Mouse (Mus musculus) myocyte (in vitro differentiated cells): ENCODE measurements around the gene Wtip. TPM values are rescaled to one million over a fixed set of nuclear protein-coding genes. Genes with fewer than 3 reads are reported as not detected.
"Not testable (repeated sequence)": the region's sequence is repeated elsewhere in the genome, so short reads cannot be mapped to it uniquely, and the experiment has no call there.

Experiments used
- H3K27me3 ChIP-seq: one replicate; pipeline ENCODE4 v1.6.1; 2011; ENCODE audit not compliant: control insufficient read depth, insufficient read depth, insufficient read length
- H3K36me3 ChIP-seq: one replicate; pipeline ENCODE4 v1.6.1; 2011; ENCODE audit not compliant: control insufficient read depth, insufficient read depth
- H3K4me2 ChIP-seq: one replicate; pipeline ENCODE4 v1.6.1; 2011; ENCODE audit warnings: low read depth, control low read depth
- H3K4me3 ChIP-seq: one replicate; pipeline ENCODE4 v1.5.1; 2011; ENCODE audit warnings: mild to moderate bottlenecking, control low read depth, moderate library complexity
- H3K79me2 ChIP-seq: one replicate; pipeline ENCODE4 v1.6.1; 2011; ENCODE audit not compliant: control insufficient read depth, insufficient read depth
- H3ac ChIP-seq: one replicate; pipeline ENCODE4 v1.6.1; 2011; ENCODE audit not compliant: control insufficient read depth, insufficient read length
- CEBPB ChIP-seq: IDR thresholded peaks from 2 replicates; pipeline ENCODE4 v1.6.1; 2011; ENCODE audit warnings: mild to moderate bottlenecking, moderate library complexity; ENCODE audit not compliant: poor library complexity, insufficient read depth, severe bottlenecking
- E2F4 ChIP-seq: IDR thresholded peaks from one replicate; pipeline ENCODE4 v1.6.1; 2011; ENCODE audit warnings: mild to moderate bottlenecking, control low read depth, moderate library complexity; ENCODE audit not compliant: insufficient read depth
- MAX ChIP-seq: IDR thresholded peaks from one replicate; pipeline ENCODE4 v1.6.1; 2011; ENCODE audit warnings: low read depth, mild to moderate bottlenecking, control low read depth
- MYOD1 ChIP-seq, 3 experiments: IDR thresholded peaks; one replicate each; pipeline ENCODE4 v1.6.1; 2011; ENCODE audit warnings: control low read depth in 2 of 3, low read depth in 2 of 3, mild to moderate bottlenecking in 2 of 3, moderate library complexity in 1 of 3; ENCODE audit not compliant: insufficient read length in 2 of 3, control insufficient read depth in 1 of 3
- MYOG ChIP-seq, 3 experiments: IDR thresholded peaks; one replicate each; pipeline ENCODE4 v1.6.1; 2011; ENCODE audit warnings: control low read depth in 2 of 3, low read depth in 2 of 3, mild to moderate bottlenecking in 2 of 3; ENCODE audit not compliant: insufficient read length in 2 of 3, control insufficient read depth in 1 of 3, insufficient read depth in 1 of 3
- POLR2A ChIP-seq: IDR thresholded peaks from one replicate; pipeline ENCODE4 v1.6.1; 2011; ENCODE audit warnings: low read depth, mild to moderate bottlenecking, control low read depth, moderate library complexity; ENCODE audit not compliant: insufficient read length
- POLR2AphosphoS2 ChIP-seq: IDR thresholded peaks from one replicate; pipeline ENCODE4 v1.6.1; 2011; ENCODE audit warnings: low read depth, control low read depth; ENCODE audit not compliant: insufficient read length
- REST ChIP-seq: IDR thresholded peaks from one replicate; pipeline ENCODE4 v1.6.1; 2011; ENCODE audit warnings: mild to moderate bottlenecking, control low read depth, moderate library complexity; ENCODE audit not compliant: insufficient read depth, insufficient read length
- SRF ChIP-seq: IDR thresholded peaks from one replicate; pipeline ENCODE4 v1.6.1; 2011; ENCODE audit warnings: low read depth; ENCODE audit not compliant: control insufficient read depth, insufficient read length
- TCF12 ChIP-seq: IDR thresholded peaks from one replicate; pipeline ENCODE4 v1.6.1; 2011; ENCODE audit warnings: mild to moderate bottlenecking, control low read depth; ENCODE audit not compliant: poor library complexity, insufficient read depth, severe bottlenecking
- TCF3 ChIP-seq: IDR thresholded peaks from one replicate; pipeline ENCODE4 v1.6.1; 2011; ENCODE audit warnings: low read depth, control low read depth; ENCODE audit not compliant: insufficient read length
- USF1 ChIP-seq: IDR thresholded peaks from one replicate; pipeline ENCODE4 v1.6.1; 2011; ENCODE audit warnings: low read depth, mild to moderate bottlenecking, control low read depth, moderate library complexity
- polyA plus RNA-seq: library from polyadenylated mRNA; unstranded; fragments of >200 nt; fragmentation: generic; extraction: Trizol; gene quantifications from one replicate; pipeline ENCODE4 v1.2.1, GENCODE M21; 2012; ENCODE audit warnings: missing spikeins

The Wtip gene
- polyA plus RNA-seq, 1 experiment, result 22.1 TPM

- H3ac ChIP-seq, result no peak overlapping the region
- no peaks in the 10 kb centered on the region for H3K79me2 ChIP-seq
- no peak for TF ChIP-seq MAX
- no peak for TF ChIP-seq CEBPB
- no peak for TF ChIP-seq REST
- no peak for TF ChIP-seq POLR2AphosphoS2
- no peak for TF ChIP-seq POLR2A
- no peak for TF ChIP-seq USF1
- no peak for TF ChIP-seq TCF12
- H3K4me3 ChIP-seq, result no peak overlapping the region
- H3K27me3 ChIP-seq, result no peaks in the 10 kb centered on the region
- H3K36me3 ChIP-seq, result no peaks in the 10 kb centered on the region
- H3K4me2 ChIP-seq, result no peak overlapping the region
Observed at GRCm38 (mm10) chr7:34100002-34100401, 33.1 kb downstream of the Wtip start.

- Histone ChIP-seq H3K36me3 (no peaks in the 10 kb centered on the region), H3ac (no peak within 1 kb of the TSS), H3K4me2 (no peak within 1 kb of the TSS), H3K79me2 (no peaks in the 10 kb centered on the region), H3K4me3 (no peak within 1 kb of the TSS), H3K27me3 (no peaks in the 10 kb centered on the region)
- TF ChIP-seq REST, result no peak
- TF ChIP-seq E2F4, result no peak
- no peak for TF ChIP-seq MAX
- no peak for TF ChIP-seq TCF12
- TF ChIP-seq MYOG (IDR thresholded peaks at IDR 0.05; ENCODE audit: control insufficient read depth in 1 of 3, insufficient read depth in 1 of 3, insufficient read length in 2 of 3, low read depth in 2 of 3), result no peak
- no peak for TF ChIP-seq TCF3
- no peak for TF ChIP-seq MYOD1 (IDR thresholded peaks at IDR 0.05; ENCODE audit: control insufficient read depth in 1 of 3, insufficient read length in 2 of 3, low read depth in 2 of 3)
- TF ChIP-seq SRF, result no peak
- TF ChIP-seq POLR2A, result no peak
- TF ChIP-seq CEBPB, result no peak
Observed at GRCm38 (mm10) chr7:34094911-34095481, 38.1 kb downstream of the Wtip start, which contains the start of gene Scgb1b30. Gene Scgb1b30, plus strand, starts transcription at chr7:34095431.

GRCm38 (mm10) chr7:34068132-34068531, 64.9 kb downstream of the Wtip start:
- H3K27me3 ChIP-seq, H3K36me3 ChIP-seq, H3K4me3 ChIP-seq, H3K4me2 ChIP-seq, H3ac ChIP-seq, H3K79me2 ChIP-seq: not testable (repeated sequence)

Other genes starting within 250 kb of the Wtip start
- not detected for gene Scgb2b26, start 188.2 kb downstream of the Wtip start, polyA plus RNA-seq
- gene Scgb2b27, start 119.3 kb downstream of the Wtip start, polyA plus RNA-seq, result not detected
- not detected for gene Scgb1b27, start 111.8 kb downstream of the Wtip start, polyA plus RNA-seq
- gene Scgb1b30, start 37.8 kb downstream of the Wtip start, polyA plus RNA-seq, result not detected
- gene Uba2, start 36.3 kb upstream of the Wtip start, polyA plus RNA-seq, result 48.7 TPM
- gene Pdcd2l, start 63.4 kb upstream of the Wtip start, polyA plus RNA-seq, result 48.4 TPM
- 671 TPM for gene Gpi1, start 97.1 kb upstream of the Wtip start, polyA plus RNA-seq
- gene Gm6096, start 117.8 kb upstream of the Wtip start, polyA plus RNA-seq, result 0.13 TPM
- 14.5 TPM for gene 4931406P16Rik, start 180.3 kb upstream of the Wtip start, polyA plus RNA-seq